Mouse (Mus musculus) heart, postnatal 14 days (tissue): Measurements from ENCODE around the gene Fbxo4. TPM values are rescaled to one million over a fixed set of nuclear protein-coding genes. Genes with fewer than 3 reads are reported as not detected.

Experiments used
- DNase-seq, 2 experiments: peaks; one replicate each; pipeline ENCODE4 v3.0.0; 2021 to 2022
- intact Hi-C: fragments of 180-260 bp; cut with DNase I; formaldehyde crosslinking; loops from one replicate; pipeline ENCODE4 v1.15.1; 2025
- long read RNA-seq, 2 experiments: library from polyadenylated mRNA; stranded (forward); transcript quantifications; one replicate each; pipeline ENCODE4 v2.0.0; 2021
- total RNA-seq, 2 experiments: library from RNA; stranded (reverse); gene quantifications; 2 replicates each; pipeline ENCODE4 v1.2.3; 2021

The Fbxo4 gene
- 1 to 10 TPM; 8.6 to 9.7 TPM for total RNA-seq
- long read RNA-seq, experiment 1, transcript Fbxo4-201 (7 exons, 1,565 nt): major isoform, 18 of 22 reads
- long read RNA-seq, experiment 1, partial matches to known transcripts: 1 of 22 reads
- long read RNA-seq, experiment 1, other reads (novel, unspliced or antisense): 3 of 22 reads
- long read RNA-seq, experiment 2, transcript Fbxo4-201 (7 exons, 1,565 nt): major isoform, 18 of 21 reads
- long read RNA-seq, experiment 2, partial matches to known transcripts: 3 of 21 reads
- long read RNA-seq, experiment 2, other reads (novel, unspliced or antisense): 0 of 21 reads

- intact Hi-C loops: loop anchor here (2.0 to 10.0 kb wide), 3 partner anchors 16 to 534 kb away; partner anchors contain the start of gene AW549877
Measured at GRCm38 (mm10) chr15:3979061-3979848, at the start of gene Fbxo4. TSS of gene Fbxo4 (minus strand) at chr15:3979573.

GRCm38 (mm10) chr15:4028960-4029359 lies 49.6 kb upstream of the Fbxo4 start:
- intact Hi-C loops: no loop called here
- no peak for DNase-seq

More at GRCm38 (mm10) chr15:3979061-3979848, at the start of gene Fbxo4:
- DNase-seq: peak; percentile 89 to 90

GRCm38 (mm10) chr15:4028411-4028700 lies 49.0 kb upstream of the Fbxo4 start:
- DNase-seq: no peak
- intact Hi-C loops: no loop called here

- intact Hi-C loops: no loop called here
- DNase-seq: no peak
Measured at GRCm38 (mm10) chr15:4027671-4028410, 48.5 kb upstream of the Fbxo4 start.

GRCm38 (mm10) chr15:4026831-4027584 lies 47.6 kb upstream of the Fbxo4 start:
- peak; percentile 87 to 88 for DNase-seq
- intact Hi-C loops: loop anchor here (1.0 kb wide), 1 partner anchor 31 kb away; no protein-coding TSS in a partner anchor

- DNase-seq: peak; percentile 88
- intact Hi-C loops: loop anchor here (1.0 kb wide), 1 partner anchor 30 kb away; no protein-coding TSS in a partner anchor
Measured at GRCm38 (mm10) chr15:4026231-4026773, 46.9 kb upstream of the Fbxo4 start, which contains the start of gene Oxct1. TSS of gene Oxct1 (plus strand) at chr15:4026383.

- intact Hi-C loops: no loop called here
- peak; percentile 29 to 41 for DNase-seq
Measured at GRCm38 (mm10) chr15:4025508-4025904, 46.1 kb upstream of the Fbxo4 start.

- DNase-seq: peak in 1 of 2 experiments; percentile 37
Measured at GRCm38 (mm10) chr15:4024726-4025507, 45.5 kb upstream of the Fbxo4 start.

GRCm38 (mm10) chr15:4023747-4024146 lies 44.4 kb upstream of the Fbxo4 start:
- intact Hi-C loops: no loop called here
- DNase-seq: no peak

More at GRCm38 (mm10) chr15:4024726-4025507, 45.5 kb upstream of the Fbxo4 start:
- intact Hi-C loops: no loop called here

- DNase-seq: no peak
Measured at GRCm38 (mm10) chr15:4020711-4021110, 41.3 kb upstream of the Fbxo4 start.

GRCm38 (mm10) chr15:4013873-4014272 lies 34.5 kb upstream of the Fbxo4 start:
- no peak for DNase-seq
- intact Hi-C loops: no loop called here

More at GRCm38 (mm10) chr15:4020711-4021110, 41.3 kb upstream of the Fbxo4 start:
- intact Hi-C loops: no loop called here

GRCm38 (mm10) chr15:4000536-4000935 lies 21.2 kb upstream of the Fbxo4 start:
- intact Hi-C loops: no loop called here
- DNase-seq: no peak

- intact Hi-C loops: no loop called here
- DNase-seq: no peak
Measured at GRCm38 (mm10) chr15:3999144-3999543, 19.8 kb upstream of the Fbxo4 start.

GRCm38 (mm10) chr15:3996267-3997010 lies 17.1 kb upstream of the Fbxo4 start:
- intact Hi-C loops: loop anchor here (1.0 kb wide), 1 partner anchor 30 kb away; the partner anchor contains the start of gene Oxct1
- no peak for DNase-seq

- peak; percentile 99 for DNase-seq
- intact Hi-C loops: loop anchor here (1.0 to 2.0 kb wide), 2 partner anchors 17 to 31 kb away; partner anchors contain the start of genes Fbxo4 and Oxct1
Measured at GRCm38 (mm10) chr15:3995448-3996266, 16.3 kb upstream of the Fbxo4 start, which contains the start of gene AW549877. TSS of gene AW549877 (minus strand) at chr15:3995744.

GRCm38 (mm10) chr15:3994852-3995447 lies 15.6 kb upstream of the Fbxo4 start:
- intact Hi-C loops: loop anchor here (2.0 kb wide), 1 partner anchor 16 kb away; the partner anchor contains the start of gene Fbxo4
- no peak for DNase-seq

GRCm38 (mm10) chr15:3987981-3988380 lies 8.6 kb upstream of the Fbxo4 start:
- intact Hi-C loops: no loop called here
- peak; percentile 36 to 66 for DNase-seq
